Mouse (Mus musculus) liver, adult 2 months (tissue): ENCODE data around the gene Abcc3.

Source experiments
- CTCF ChIP-seq: fragments of 200-500 bp; IDR thresholded peaks from 2 replicates; pipeline ENCODE4 v1.5.1; 2011; ENCODE audit warnings: low read depth, low read length, control low read depth
- POLR2A ChIP-seq: fragments of 200-500 bp; IDR thresholded peaks from 2 replicates; pipeline ENCODE4 v1.6.1; 2011; ENCODE audit warnings: low read length, control low read depth; ENCODE audit not compliant: insufficient read depth; ENCODE audit errors: extremely low read depth

GRCm38 (mm10) chr11:94429011-94429651 is 36.3 kb upstream of the Abcc3 start:
- TF ChIP-seq CTCF (no peak), POLR2A (no peak)
